Mouse (Mus musculus) lung, postnatal 0 days (tissue): Measurements from ENCODE around the gene Vmn1r56.
"Not testable (repeated sequence)": the region's sequence is repeated elsewhere in the genome, so short reads cannot be mapped to it uniquely, and the experiment has no call there.

Experiments used
- CTCF ChIP-seq: IDR thresholded peaks from 2 replicates; pipeline ENCODE4 v1.5.1; 2016; ENCODE audit warnings: antibody characterized with exemption, mild to moderate bottlenecking
- EP300 ChIP-seq: IDR thresholded peaks from 2 replicates; pipeline ENCODE4 v1.6.1; 2016; ENCODE audit warnings: antibody characterized with exemption, mild to moderate bottlenecking, control low read depth

DNA sequence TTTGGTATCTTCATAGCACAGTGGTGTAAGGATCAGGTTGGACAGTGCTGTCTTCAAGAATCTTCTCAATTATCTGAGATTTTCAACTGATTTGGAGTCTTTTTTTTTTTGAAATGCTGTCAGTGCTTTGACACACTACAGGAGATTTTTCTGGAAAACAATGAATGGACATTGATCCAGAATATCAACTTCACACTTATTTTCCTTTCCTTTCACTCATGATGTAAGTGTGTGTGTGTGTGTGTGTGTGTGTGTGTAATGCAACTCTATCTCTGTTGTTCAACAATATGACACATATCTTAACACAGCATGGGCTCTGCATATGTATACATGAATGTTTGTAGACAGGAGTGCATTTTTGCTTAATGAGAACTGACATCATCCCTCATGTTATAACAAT lies at the start of gene Vmn1r56:
- not testable (repeated sequence) for TF ChIP-seq EP300, CTCF
